Comparison of ENCODE assay signal across 8 mouse cellular contexts in the genomic region with DNA sequence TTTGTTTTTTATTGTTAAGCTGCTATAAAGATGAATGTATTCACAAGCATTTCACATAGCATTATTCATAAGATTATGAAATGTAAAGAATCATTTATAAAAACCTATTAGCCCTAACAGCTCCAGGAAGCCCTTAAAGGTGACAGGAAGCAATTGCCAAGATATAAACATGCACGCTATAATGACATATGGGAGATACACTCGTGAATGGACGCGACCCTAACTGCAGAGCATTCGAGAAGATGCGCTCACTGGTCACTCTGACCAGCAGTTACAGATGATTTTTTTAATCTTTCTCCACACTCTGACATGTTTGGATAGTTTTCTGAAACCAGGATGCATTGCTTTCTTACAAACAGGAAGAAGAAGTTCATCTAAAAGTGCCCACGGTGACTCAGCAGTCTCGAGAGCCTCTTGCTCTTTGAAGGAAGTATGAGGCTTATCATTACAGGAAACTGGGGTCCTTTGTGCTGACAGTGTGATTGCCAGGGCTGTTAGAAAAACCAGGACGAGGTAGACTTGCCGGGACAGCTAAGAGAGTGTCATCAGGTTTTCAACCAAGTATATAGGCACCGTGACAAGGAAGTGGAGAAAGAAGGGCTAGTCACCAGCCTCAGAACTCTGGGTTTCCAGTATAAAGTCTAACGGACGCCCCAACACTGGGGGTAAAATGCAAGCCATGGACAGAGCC. TPM values are rescaled to one million over a fixed set of nuclear protein-coding genes. Genes with fewer than 3 reads are reported as not detected.
DNase-seq lines count a peak whose midpoint lies in the region; ATAC-seq and TF ChIP-seq lines count a peak whose summit lies in the region.
"Had no signal": no experiment of that assay in that cellular context is flagged by ENCODE, and none has a peak within 500 bp of the region (broad histone marks: within the 10 kb centered on the region; RNA-seq: fewer than 3 reads in every experiment).

No protein-coding gene starts in this region.

- DNase-seq in B cell, adult 2 months, result peak; percentile 39 to 46
- peak; percentile 99 for DNase-seq in MEL (ENCODE audit: low read depth, low spot score)
- DNase-seq in lung, postnatal 36 days, result peak; percentile 82
- no peak for DNase-seq in cerebellum, adult 18-20 months
- no peak for DNase-seq in layer of hippocampus, adult 9-10 months (ENCODE audit: low spot score)

- TF ChIP-seq EP300 in MEL (IDR thresholded peaks at IDR 0.05; ENCODE audit: low read depth in 1 of 2, low read length in 2 of 2), result peak; percentile 93 to 95

- no peaks in the 10 kb centered on the region for H3K9me3 ChIP-seq in MEL (replicated peaks; ENCODE audit: insufficient read depth, low read length)
- H3K9me3 ChIP-seq in forebrain, embryonic 15.5 days, result no peaks in the 10 kb centered on the region

- TF ChIP-seq CTCF in MEL (IDR thresholded peaks at IDR 0.05 in 2 of 3, conservative IDR thresholded peaks at IDR 0.05 in 1 of 3; ENCODE audit: control insufficient read depth in 1 of 3, insufficient read depth in 1 of 3, low read depth in 2 of 3, low read length in 3 of 3, poor library complexity in 1 of 3, severe bottlenecking in 1 of 3), result no peak

- ATAC-seq in hematopoietic stem cell, adult 5-6 weeks (replicated peaks in 1 of 2; ENCODE audit: insufficient read depth in 1 of 2, low FRiP score in 2 of 2, low TSS enrichment in 1 of 2, low read depth in 1 of 2, poor library complexity in 2 of 2, severe bottlenecking in 2 of 2), result peak; percentile 79 to 83
- ATAC-seq in forebrain, embryonic 15.5 days (replicated peaks), result no peak

- H3K36me3 ChIP-seq in MEL (ENCODE audit: control insufficient read depth in 1 of 2, insufficient read depth in 2 of 2, low read length in 2 of 2), result peaks cover 0 to 53% of the 10 kb centered on the region in 2 experiments; a peak in 2 of 4 replicates
- H3K36me3 ChIP-seq in forebrain, embryonic 15.5 days, result no peaks in the 10 kb centered on the region

- 87% methylated on average over 13 of the region's 13 CpGs for WGBS in forebrain, embryonic 15.5 days

- H3K27me3 ChIP-seq in MEL (ENCODE audit: control insufficient read depth in 1 of 2, insufficient read depth in 2 of 2, low read length in 2 of 2), result no peaks in the 10 kb centered on the region
- no peaks in the 10 kb centered on the region for H3K27me3 ChIP-seq in forebrain, embryonic 15.5 days

- H3K4me1 ChIP-seq in MEL (ENCODE audit: control insufficient read depth in 1 of 2, insufficient read depth in 2 of 2, low read length in 2 of 2), result peaks cover 16 to 64% of the 10 kb centered on the region in 2 experiments
- H3K4me1 ChIP-seq in forebrain, embryonic 15.5 days, result no peaks in the 10 kb centered on the region

- peak overlapping the region; percentile 95 for H3K27ac ChIP-seq in MEL (ENCODE audit: control insufficient read depth, low read depth, low read length)
- H3K27ac ChIP-seq in forebrain, embryonic 15.5 days (replicated peaks), result no peak overlapping the region

- peak overlapping the region; percentile 73 for H3K9ac ChIP-seq in MEL (ENCODE audit: control insufficient read depth, low read depth, low read length, poor library complexity, severe bottlenecking)
- no peak overlapping the region for H3K9ac ChIP-seq in forebrain, embryonic 15.5 days (replicated peaks)

- H3K4me2 ChIP-seq in forebrain, embryonic 15.5 days (replicated peaks), result no peak overlapping the region

- H3K79me2 ChIP-seq in MEL (ENCODE audit: control insufficient read depth, insufficient read depth, low read length, poor library complexity), result no peaks in the 10 kb centered on the region; the same call in 1 of the 2 replicates

- H3K4me3 ChIP-seq in MEL (ENCODE audit: control insufficient read depth in 1 of 2, insufficient read depth in 1 of 2, low read depth in 2 of 2, low read length in 2 of 2), result peak overlapping the region; percentile 28 to 50
- no peak overlapping the region for H3K4me3 ChIP-seq in forebrain, embryonic 15.5 days

- TF ChIP-seq POLR2A in MEL (IDR thresholded peaks at IDR 0.05; ENCODE audit: control insufficient read depth in 1 of 2, insufficient read depth in 1 of 2, low read depth in 1 of 2, low read length in 2 of 2, poor library complexity in 1 of 2), result peak in 1 of 2 experiments; percentile 84; a peak in 3 of 4 replicates

- TF ChIP-seq RAD21 in MEL (IDR thresholded peaks at IDR 0.05; ENCODE audit: low read depth, low read length), result no peak

TF ChIP-seq in MEL, 35 proteins besides CTCF, POLR2A, EP300 and RAD21 (continues in another document):
- TF ChIP-seq GATA1 (IDR thresholded peaks at IDR 0.05; ENCODE audit: low read depth, low read length) (peak; percentile 93), MEF2A (IDR thresholded peaks at IDR 0.05; ENCODE audit: extremely low read depth, insufficient replicate concordance, low read depth, low read length, poor library complexity, severe bottlenecking) (no peak), NRF1 (IDR thresholded peaks at IDR 0.05; ENCODE audit: insufficient read depth, low read depth, low read length, poor library complexity, severe bottlenecking) (no peak), HCFC1 (IDR thresholded peaks at IDR 0.05; ENCODE audit: low read depth, low read length) (peak; percentile 79), UBTF (IDR thresholded peaks at IDR 0.05; ENCODE audit: borderline replicate concordance, insufficient read depth, low read depth, low read length) (no peak), POLR2AphosphoS2 (IDR thresholded peaks at IDR 0.05; ENCODE audit: low read length) (peak; percentile 82), MAZ (IDR thresholded peaks at IDR 0.05; ENCODE audit: low read depth, low read length) (no peak), ZC3H11A (IDR thresholded peaks at IDR 0.05; ENCODE audit: low read depth, low read length) (no peak), ETS1 (IDR thresholded peaks at IDR 0.05; ENCODE audit: low read depth, low read length) (peak; percentile 98), MYB (IDR thresholded peaks at IDR 0.05; ENCODE audit: low read depth, low read length) (peak; percentile 50), TBP (IDR thresholded peaks at IDR 0.05; ENCODE audit: low read depth, low read length) (peak; percentile 94), JUND (IDR thresholded peaks at IDR 0.05; ENCODE audit: low read depth, low read length) (0 out of 2 replicates have a peak, but pooled peaks have one; percentile 69), RCOR1 (IDR thresholded peaks at IDR 0.05; ENCODE audit: low read depth, low read length) (peak; percentile 75), MYC (IDR thresholded peaks at IDR 0.05; ENCODE audit: low read depth, low read length) (peak; percentile 87), POLR2AphosphoS5 (IDR thresholded peaks at IDR 0.05; ENCODE audit: borderline replicate concordance, low read depth, low read length) (no peak), MAX (IDR thresholded peaks at IDR 0.05; ENCODE audit: low read length) (peak; percentile 63; the same call in 1 of the 2 replicates), ZKSCAN1 (IDR thresholded peaks at IDR 0.05; ENCODE audit: low read depth, low read length) (no peak), USF2 (IDR thresholded peaks at IDR 0.05; ENCODE audit: borderline replicate concordance in 1 of 2, insufficient read depth in 1 of 2, low read depth in 1 of 2, low read length in 2 of 2) (no peak), KAT2A (conservative IDR thresholded peaks at IDR 0.05; ENCODE audit: low read depth, low read length) (no peak; the same call in 1 of the 2 replicates), MXI1 (IDR thresholded peaks at IDR 0.05; ENCODE audit: low read depth, low read length) (peak; percentile 70), CHD2 (IDR thresholded peaks at IDR 0.05; ENCODE audit: low read length) (no peak), SIN3A (IDR thresholded peaks at IDR 0.05; ENCODE audit: low read length) (peak; percentile 96), GABPA (IDR thresholded peaks at IDR 0.05; ENCODE audit: low read depth, low read length) (peak; percentile 98), MAFK (IDR thresholded peaks at IDR 0.05; ENCODE audit: borderline replicate concordance, low read depth, low read length) (peak; percentile 96), ZNF384 (IDR thresholded peaks at IDR 0.05; ENCODE audit: low read depth, low read length) (no peak; the same call in 1 of the 2 replicates), E2F4 (IDR thresholded peaks at IDR 0.05; ENCODE audit: borderline replicate concordance, low read depth, low read length) (no peak), SMC3 (IDR thresholded peaks at IDR 0.05; ENCODE audit: low read depth, low read length) (no peak), USF1 (IDR thresholded peaks at IDR 0.05; ENCODE audit: low read depth, low read length) (no peak), ZMIZ1 (IDR thresholded peaks at IDR 0.05; ENCODE audit: low read depth, low read length) (peak; percentile 74), ELF1 (IDR thresholded peaks at IDR 0.05; ENCODE audit: low read depth, low read length) (peak; percentile 85), NELFE (IDR thresholded peaks at IDR 0.05; ENCODE audit: low read depth, low read length) (peak; percentile 61), BHLHE40 (IDR thresholded peaks at IDR 0.05; ENCODE audit: borderline replicate concordance, low read depth, low read length) (peak; percentile 40; the same call in 1 of the 2 replicates)

RNA-seq across cellular contexts. Expression of a gene that starts 6.4 kb away (rescaled TPM):
- total RNA-seq in MEL (2012; rRNA removed), result 2.5 TPM in 2 replicates
- 1 to 10 TPM in 1 of 2 experiments, not detected in 1; 4.0 TPM for polyA plus RNA-seq in MEL (2012; ENCODE audit: insufficient read depth in 1 of 2, insufficient read length in 2 of 2, low read depth in 1 of 2, low replicate concordance in 2 of 2, missing spikeins in 1 of 2)
- total RNA-seq in hematopoietic stem cell, adult 5-6 weeks (2017), result 4.9 and 5.9 TPM in 2 replicates
- 1.3 and 1.6 TPM in 2 replicates for polyA plus RNA-seq in forebrain, embryonic 15.5 days (2015; fragmentation: Nextera tagmentation; extraction: Ambion mirVana)

RNA-seq across cellular contexts. Expression of a gene that starts 8.5 kb away (rescaled TPM):
- total RNA-seq in MEL (2012; rRNA removed), result 9.4 and 10.1 TPM in 2 replicates
- 10 to 100 TPM in 1 of 2 experiments, not detected in 1; 15.9 TPM for polyA plus RNA-seq in MEL (2012; ENCODE audit: insufficient read depth in 1 of 2, insufficient read length in 2 of 2, low read depth in 1 of 2, low replicate concordance in 2 of 2, missing spikeins in 1 of 2)
- total RNA-seq in hematopoietic stem cell, adult 5-6 weeks (2017), result 2.6 and 3.8 TPM in 2 replicates
- polyA plus RNA-seq in forebrain, embryonic 15.5 days (2015; fragmentation: Nextera tagmentation; extraction: Ambion mirVana), result 11.4 and 13.7 TPM in 2 replicates

RNA-seq across cellular contexts. Expression of a gene that starts 41.3 kb away (rescaled TPM):
- total RNA-seq in MEL (2012; rRNA removed), result 11.7 and 13.7 TPM in 2 replicates
- 10 to 100 TPM in 1 of 2 experiments, not detected in 1; 24.1 TPM for polyA plus RNA-seq in MEL (2012; ENCODE audit: insufficient read depth in 1 of 2, insufficient read length in 2 of 2, low read depth in 1 of 2, low replicate concordance in 2 of 2, missing spikeins in 1 of 2)
- total RNA-seq in hematopoietic stem cell, adult 5-6 weeks (2017), result 18.3 and 35.6 TPM in 2 replicates
- polyA plus RNA-seq in forebrain, embryonic 15.5 days (2015; fragmentation: Nextera tagmentation; extraction: Ambion mirVana), result 11.2 and 12.4 TPM in 2 replicates

RNA-seq across cellular contexts. Expression of a gene that starts 50.6 kb away (rescaled TPM):
- not detected in 2 replicates for total RNA-seq in MEL (2012; rRNA removed)
- not detected for polyA plus RNA-seq in MEL (2012; ENCODE audit: insufficient read depth in 1 of 2, insufficient read length in 2 of 2, low read depth in 1 of 2, low replicate concordance in 2 of 2, missing spikeins in 1 of 2)
- total RNA-seq in hematopoietic stem cell, adult 5-6 weeks (2017), result not detected in 2 replicates
- polyA plus RNA-seq in forebrain, embryonic 15.5 days (2015; fragmentation: Nextera tagmentation; extraction: Ambion mirVana), result not detected in 2 replicates
- polyA plus RNA-seq: stomach, embryonic 14.5 days had no signal

Comparison
In these comparisons a context has a peak if more than half of its experiments do, and no peak if none do; other contexts are left out.
1. DNase-seq: peak in B cell, adult 2 months (2 of 2), MEL (single experiment) and lung, postnatal 36 days (single experiment); none in cerebellum, adult 18-20 months (0 of 2) and layer of hippocampus, adult 9-10 months (single experiment).